Mouse (Mus musculus): ENCODE data around the gene Ppp2r5d. TPM values are rescaled to one million over a fixed set of nuclear protein-coding genes. Genes with fewer than 3 reads are reported as not detected.

Ppp2r5d gene
- polyA plus RNA-seq (2015; fragmentation: Nextera tagmentation; extraction: Ambion mirVana) = 88.0 and 93.4 TPM in 2 replicates

DNA sequence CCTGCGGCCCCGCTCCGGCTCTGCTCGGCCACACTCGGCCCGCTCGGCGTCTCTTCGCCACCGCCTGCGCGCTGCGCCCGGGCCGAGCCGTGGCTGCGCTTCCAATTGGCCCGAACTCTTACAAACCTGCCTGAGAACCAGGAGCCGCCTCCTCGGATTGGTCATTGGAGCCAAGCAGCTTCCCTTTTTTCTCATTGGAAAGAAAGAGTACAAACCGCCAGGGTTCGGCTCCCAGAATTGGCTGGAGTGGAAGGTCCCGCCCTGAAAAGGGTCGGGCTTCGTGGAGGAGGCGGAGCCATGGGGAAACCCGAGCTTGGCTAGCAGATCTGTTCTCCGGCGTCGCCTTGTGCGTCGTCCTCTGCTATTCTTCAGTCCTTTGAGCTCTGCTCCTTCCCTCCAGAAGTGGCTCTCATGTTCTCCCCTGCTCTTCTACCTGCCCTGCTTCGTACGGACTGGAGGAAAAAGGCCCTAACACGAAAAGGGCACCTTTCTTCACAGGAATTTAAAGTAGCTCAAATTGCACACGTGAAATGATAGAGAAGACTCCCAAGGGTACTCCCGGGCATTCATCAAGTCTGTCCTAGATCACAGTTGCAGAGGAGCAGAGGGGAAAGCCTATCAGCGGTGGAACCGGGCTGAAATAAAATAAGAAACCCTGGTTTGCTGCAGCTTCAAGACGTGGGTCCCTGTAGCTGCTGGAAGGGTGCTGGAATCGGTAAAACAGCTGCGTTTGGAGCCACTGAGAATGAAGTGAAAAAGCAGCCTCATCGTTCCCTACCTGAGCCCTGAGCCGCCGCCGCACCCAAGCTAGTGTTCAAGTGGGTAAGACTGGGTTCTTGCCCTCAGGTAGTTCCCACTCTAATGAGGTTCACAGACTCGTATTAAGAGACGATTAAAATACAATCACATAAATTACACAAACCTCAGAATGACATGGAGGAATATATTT, at the start of gene Ppp2r5d:
Gene Ppp2r5d, minus strand, starts transcription at position 225 of the 949 bp plus-strand sequence.
- ATAC-seq (replicated peaks) = peak; percentile 96
- Histone ChIP-seq H3K4me3 (peak within 1 kb of the TSS; percentile 92), H3K36me3 (no peaks in the 10 kb centered on the region), H3K27ac (replicated peaks) (peak within 1 kb of the TSS; percentile 90), H3K9ac (replicated peaks) (peak within 1 kb of the TSS; percentile 90), H3K9me3 (no peaks in the 10 kb centered on the region), H3K27me3 (no peaks in the 10 kb centered on the region), H3K4me2 (replicated peaks) (peak within 1 kb of the TSS; percentile 83), H3K4me1 (peaks cover 43% of the 10 kb centered on the region)
- under 1% methylated on average over 48 of the region's 48 CpGs for WGBS

DNA sequence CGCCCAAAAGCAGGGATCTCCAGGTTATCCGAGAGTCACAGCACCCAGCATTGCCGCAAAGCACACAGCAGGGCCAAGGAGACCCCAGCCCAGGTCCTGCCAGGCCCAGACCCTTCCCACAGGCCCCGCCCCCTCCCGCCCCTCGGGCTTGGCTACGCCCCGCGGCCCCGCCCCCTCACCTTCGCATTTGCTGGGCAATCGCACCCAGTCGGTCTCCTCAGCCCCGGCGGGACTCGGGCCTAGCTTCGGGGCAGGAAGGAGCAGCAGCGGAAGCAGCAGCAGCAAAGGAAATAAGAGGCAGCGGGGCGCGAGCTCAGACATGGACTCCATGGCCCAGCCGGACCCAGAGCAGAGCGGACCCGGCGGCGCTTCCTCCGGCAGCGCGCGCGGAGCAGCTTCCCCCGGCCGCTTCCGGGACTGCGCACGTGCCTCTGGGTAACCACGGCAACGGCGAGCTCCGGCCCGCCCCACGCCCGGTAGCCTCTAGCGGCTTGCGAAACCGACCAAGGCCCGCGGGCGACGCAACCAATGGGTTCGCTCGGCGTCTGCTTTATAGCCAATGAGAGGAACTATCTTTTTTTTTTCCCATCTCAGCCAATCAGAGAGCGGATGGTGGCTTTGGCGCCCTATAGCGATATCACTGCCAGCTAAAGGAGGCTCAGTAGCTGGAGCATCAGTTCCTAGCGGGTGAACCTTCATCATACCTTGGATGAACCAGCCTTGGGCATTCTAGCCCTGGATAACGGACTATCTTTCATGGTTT, 47.1 kb upstream of the Ppp2r5d start, which contains the start of gene Cnpy3:
Gene Cnpy3, minus strand, starts transcription at position 421 of the 763 bp plus-strand sequence.
- WGBS = under 1% methylated on average over 58 of the region's 58 CpGs
- Histone ChIP-seq H3K27ac (replicated peaks) (peak within 1 kb of the TSS; percentile 91), H3K9me3 (no peaks in the 10 kb centered on the region), H3K4me2 (replicated peaks) (peak within 1 kb of the TSS; percentile 82), H3K36me3 (no peaks in the 10 kb centered on the region), H3K9ac (replicated peaks) (peak within 1 kb of the TSS; percentile 73), H3K4me1 (peaks cover 16% of the 10 kb centered on the region), H3K4me3 (peak within 1 kb of the TSS; percentile 98), H3K27me3 (no peaks in the 10 kb centered on the region)
- ATAC-seq (replicated peaks) = peak; percentile 99

DNA sequence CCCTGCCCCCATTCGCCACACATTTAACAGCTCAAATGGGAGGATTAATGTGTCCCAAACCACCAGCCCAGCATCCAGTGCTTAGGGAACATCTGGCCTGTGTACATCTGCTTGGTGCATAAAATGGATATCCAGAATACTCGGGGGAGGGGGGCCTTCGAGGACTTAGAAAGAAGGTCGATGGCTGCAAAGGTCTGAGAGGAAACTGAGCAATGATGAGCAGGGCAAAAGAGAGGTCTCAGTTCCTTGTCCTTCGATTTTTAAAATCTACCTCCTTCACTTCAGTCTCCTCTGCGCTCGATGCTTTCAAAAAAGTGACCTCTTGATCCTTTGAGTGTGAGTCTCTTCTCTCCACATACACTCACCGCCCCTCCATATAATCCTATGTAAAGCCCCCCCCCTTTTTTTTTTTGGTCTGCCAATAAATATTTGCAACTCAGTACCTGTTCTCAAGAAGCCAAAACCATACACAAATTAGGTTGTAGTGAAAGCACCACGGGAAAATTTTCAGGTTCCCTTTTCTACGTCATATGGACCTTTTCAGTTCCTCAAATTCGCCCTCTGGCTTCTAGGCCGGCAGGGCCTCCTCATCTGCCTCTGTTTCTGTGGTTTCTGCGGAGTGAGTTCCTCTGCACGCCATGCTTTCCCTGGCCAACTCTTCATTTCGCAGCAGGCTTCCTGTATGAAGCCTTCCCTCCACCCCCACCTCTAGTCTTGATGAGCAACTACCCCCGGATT, 46.3 kb upstream of the Ppp2r5d start:
- peak overlapping the region; percentile 82 for H3K4me2 ChIP-seq (replicated peaks)
- peak overlapping the region; percentile 98 for H3K4me3 ChIP-seq
- peak overlapping the region; percentile 73 for H3K9ac ChIP-seq (replicated peaks)
- no peaks in the 10 kb centered on the region for H3K27me3 ChIP-seq
- ATAC-seq (replicated peaks) = no peak
- H3K4me1 ChIP-seq = peaks cover 16% of the 10 kb centered on the region
- H3K9me3 ChIP-seq = no peaks in the 10 kb centered on the region
- H3K27ac ChIP-seq (replicated peaks) = peak overlapping the region; percentile 91
- WGBS = 30% methylated on average over 16 of the region's 16 CpGs
- H3K36me3 ChIP-seq = peaks cover 4% of the 10 kb centered on the region; the same call in 1 of the 2 replicates

GRCm38 (mm10) chr17:46750580-46750979, 45.7 kb upstream of the Ppp2r5d start:
- no peaks in the 10 kb centered on the region for H3K9me3 ChIP-seq
- H3K27ac ChIP-seq (replicated peaks) = no peak overlapping the region
- H3K4me1 ChIP-seq = peaks cover 16% of the 10 kb centered on the region
- H3K27me3 ChIP-seq = no peaks in the 10 kb centered on the region
- peak overlapping the region; percentile 73 for H3K9ac ChIP-seq (replicated peaks)
- peak overlapping the region; percentile 82 for H3K4me2 ChIP-seq (replicated peaks)
- 94% methylated on average over 4 of the region's 4 CpGs for WGBS
- peaks cover 6% of the 10 kb centered on the region; the same call in 1 of the 2 replicates for H3K36me3 ChIP-seq
- H3K4me3 ChIP-seq = peak overlapping the region; percentile 98; the same call in 1 of the 2 replicates
- ATAC-seq (replicated peaks) = no peak

- Histone ChIP-seq H3K9ac (replicated peaks) (no peak overlapping the region), H3K4me1 (peaks cover 16% of the 10 kb centered on the region), H3K4me2 (replicated peaks) (no peak overlapping the region), H3K27me3 (no peaks in the 10 kb centered on the region), H3K27ac (replicated peaks) (no peak overlapping the region), H3K4me3 (no peak overlapping the region), H3K9me3 (no peaks in the 10 kb centered on the region), H3K36me3 (peaks cover 10% of the 10 kb centered on the region; the same call in 1 of the 2 replicates)
- 86% methylated on average over 5 of the region's 5 CpGs for WGBS
- ATAC-seq (replicated peaks) = no peak
Measured at GRCm38 (mm10) chr17:46749282-46749681, 44.4 kb upstream of the Ppp2r5d start.

- H3K9me3 ChIP-seq = no peaks in the 10 kb centered on the region
- no peak overlapping the region for H3K9ac ChIP-seq (replicated peaks)
- no peak overlapping the region for H3K4me2 ChIP-seq (replicated peaks)
- H3K27me3 ChIP-seq = no peaks in the 10 kb centered on the region
- H3K4me3 ChIP-seq = no peak overlapping the region
- no peak for ATAC-seq (replicated peaks)
- H3K27ac ChIP-seq (replicated peaks) = no peak overlapping the region
- peaks cover 16% of the 10 kb centered on the region for H3K4me1 ChIP-seq
- H3K36me3 ChIP-seq = peaks cover 14% of the 10 kb centered on the region; the same call in 1 of the 2 replicates
- WGBS = 83% methylated on average over 2 of the region's 2 CpGs
Measured at GRCm38 (mm10) chr17:46747806-46748205, 42.9 kb upstream of the Ppp2r5d start.

- Histone ChIP-seq H3K4me1 (peaks cover 11% of the 10 kb centered on the region), H3K27me3 (no peaks in the 10 kb centered on the region), H3K9me3 (no peaks in the 10 kb centered on the region), H3K36me3 (peaks cover 17% of the 10 kb centered on the region; the same call in 1 of the 2 replicates), H3K27ac (replicated peaks) (no peak overlapping the region), H3K4me3 (no peak overlapping the region), H3K9ac (replicated peaks) (no peak overlapping the region), H3K4me2 (replicated peaks) (no peak overlapping the region)
- 83% methylated on average over 8 of the region's 8 CpGs for WGBS
- no peak for ATAC-seq (replicated peaks)
Measured at GRCm38 (mm10) chr17:46747234-46747633, 42.3 kb upstream of the Ppp2r5d start.

- no peaks in the 10 kb centered on the region for H3K27me3 ChIP-seq
- H3K9ac ChIP-seq (replicated peaks) = no peak overlapping the region
- 0 out of 2 replicates have a peak, but pooled peaks cover under 1% of the 10 kb centered on the region for H3K4me1 ChIP-seq
- peaks cover 18% of the 10 kb centered on the region; the same call in 1 of the 2 replicates for H3K36me3 ChIP-seq
- H3K4me2 ChIP-seq (replicated peaks) = no peak overlapping the region
- no peak overlapping the region for H3K4me3 ChIP-seq
- H3K27ac ChIP-seq (replicated peaks) = no peak overlapping the region
- H3K9me3 ChIP-seq = no peaks in the 10 kb centered on the region
- ATAC-seq (replicated peaks) = no peak
- 77% methylated on average over 2 of the region's 2 CpGs for WGBS
Measured at GRCm38 (mm10) chr17:46745506-46745905, 40.6 kb upstream of the Ppp2r5d start.

DNA sequence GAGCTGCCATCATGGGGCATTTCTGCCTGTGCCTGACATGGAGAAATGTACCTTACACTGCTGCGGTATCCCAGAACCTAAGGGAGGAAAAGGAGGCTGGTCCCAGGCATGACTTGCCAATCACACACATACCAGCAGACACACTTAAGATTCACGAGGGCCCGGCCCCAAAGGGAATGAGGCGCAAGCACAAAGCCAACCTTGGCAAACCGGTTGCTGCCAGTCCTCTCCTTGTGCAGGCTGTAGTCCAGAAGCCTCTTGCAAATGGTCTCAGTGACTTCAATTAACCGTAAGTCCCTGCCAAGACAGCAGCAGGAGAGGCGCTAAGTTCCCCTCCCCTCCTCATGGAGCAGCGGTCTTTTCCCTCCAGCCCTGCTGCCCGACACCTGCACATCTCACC, 38.1 kb upstream of the Ppp2r5d start:
- Histone ChIP-seq H3K9ac (replicated peaks) (no peak overlapping the region), H3K4me3 (no peak overlapping the region), H3K36me3 (peaks cover 18% of the 10 kb centered on the region; the same call in 1 of the 2 replicates), H3K4me2 (replicated peaks) (no peak overlapping the region), H3K9me3 (no peaks in the 10 kb centered on the region), H3K4me1 (no peaks in the 10 kb centered on the region), H3K27ac (replicated peaks) (no peak overlapping the region), H3K27me3 (no peaks in the 10 kb centered on the region)
- ATAC-seq (replicated peaks) = no peak
- 88% methylated on average over 9 of the region's 9 CpGs for WGBS

DNA sequence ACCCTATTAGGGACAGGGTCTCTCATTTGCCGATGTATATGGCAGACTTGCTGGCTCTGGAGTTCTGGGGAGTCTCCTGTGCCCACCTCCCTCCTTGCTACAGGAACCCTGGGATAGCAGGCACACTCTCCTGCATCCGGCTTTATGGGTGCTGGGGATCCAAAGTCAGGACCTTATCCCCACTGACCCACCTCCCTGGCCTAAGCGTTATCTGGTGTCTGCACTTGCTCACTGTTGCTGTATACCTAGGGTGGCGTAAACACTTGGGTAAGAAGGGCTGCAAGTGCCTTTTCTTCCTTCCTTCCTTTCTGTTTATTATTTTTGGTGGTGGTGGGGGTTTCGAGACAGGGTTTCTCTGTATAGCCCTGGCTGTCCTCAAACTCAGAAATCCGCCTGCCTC, 36.4 kb upstream of the Ppp2r5d start:
- Histone ChIP-seq H3K4me2 (replicated peaks) (no peak overlapping the region), H3K4me1 (no peaks in the 10 kb centered on the region), H3K9me3 (no peaks in the 10 kb centered on the region), H3K4me3 (no peak overlapping the region), H3K27me3 (no peaks in the 10 kb centered on the region), H3K27ac (replicated peaks) (no peak overlapping the region), H3K36me3 (peaks cover 20% of the 10 kb centered on the region; the same call in 1 of the 2 replicates), H3K9ac (replicated peaks) (no peak overlapping the region)
- ATAC-seq (replicated peaks) = no peak
- WGBS = 97% methylated on average over 6 of the region's 6 CpGs

- H3K4me1 ChIP-seq = no peaks in the 10 kb centered on the region
Measured at GRCm38 (mm10) chr17:46736160-46736559, 31.2 kb upstream of the Ppp2r5d start.

More at GRCm38 (mm10) chr17:46736160-46736559, 31.2 kb upstream of the Ppp2r5d start:
- H3K4me3 ChIP-seq = no peak overlapping the region
- ATAC-seq (replicated peaks) = no peak
- no peaks in the 10 kb centered on the region for H3K9me3 ChIP-seq
- H3K4me2 ChIP-seq (replicated peaks) = no peak overlapping the region
- 58% methylated on average over 9 of the region's 10 CpGs for WGBS
- no peaks in the 10 kb centered on the region for H3K27me3 ChIP-seq
- no peak overlapping the region for H3K27ac ChIP-seq (replicated peaks)
- H3K9ac ChIP-seq (replicated peaks) = no peak overlapping the region
- H3K36me3 ChIP-seq = peaks cover 18% of the 10 kb centered on the region; the same call in 1 of the 2 replicates
